Mouse (Mus musculus): ENCODE measurements around the gene Fam19a2.

GRCm38 (mm10) chr10:123723641-123724040 is 459.8 kb downstream of the Fam19a2 start:
- TF ChIP-seq CTCF (IDR thresholded peaks at IDR 0.05; ENCODE audit: extremely low read depth, insufficient read length, insufficient replicate concordance, low read depth, low read length) (no peak), POLR2A (IDR thresholded peaks at IDR 0.05; ENCODE audit: low read depth, low read length) (no peak)

All from small intestine, adult 2 months (tissue).